Mouse (Mus musculus): ENCODE data around the gene Tex26.

GRCm38 (mm10) chr5:149517116-149517515 is 77.7 kb downstream of the Tex26 start:
- TF ChIP-seq POLR2A (IDR thresholded peaks at IDR 0.05; ENCODE audit: borderline replicate concordance, extremely low read depth, insufficient read depth, insufficient read length, poor library complexity, severe bottlenecking) (no peak), CTCF (IDR thresholded peaks at IDR 0.05; ENCODE audit: borderline replicate concordance, extremely low read depth, insufficient read depth, insufficient read length) (no peak)
